Mouse (Mus musculus) lung, embryonic 14.5 days (tissue): ENCODE results near the gene Cldn12. TPM values are rescaled to one million over a fixed set of nuclear protein-coding genes. Genes with fewer than 3 reads are reported as not detected.

Experiments used
- ATAC-seq: fragments of 200-750 bp; cut with Nextera tagmentation; 2 replicates; pipeline ENCODE4 v1.8.0; 2017; ENCODE audit warnings: mild to moderate bottlenecking, moderate TSS enrichment, moderate library complexity; ENCODE audit not compliant: insufficient read depth
- DNase-seq: peaks from one replicate; pipeline ENCODE4 v3.0.0-alpha.2; 2015
- H3K27ac ChIP-seq: fragments of 300-500 bp; sonication (generic); 2 replicates; pipeline ENCODE4 v1.5.1; 2014; ENCODE audit warnings: low read depth, mild to moderate bottlenecking, moderate library complexity
- H3K27me3 ChIP-seq: fragments of 300-500 bp; sonication (generic); 2 replicates; pipeline ENCODE4 v1.6.1; 2014; ENCODE audit warnings: low read length, control low read depth; ENCODE audit not compliant: insufficient read depth
- H3K36me3 ChIP-seq: fragments of 300-500 bp; sonication (generic); 2 replicates; pipeline ENCODE4 v1.6.1; 2014; ENCODE audit warnings: control low read depth; ENCODE audit not compliant: insufficient read depth
- H3K4me1 ChIP-seq: fragments of 300-500 bp; sonication (generic); 2 replicates; pipeline ENCODE4 v1.6.1; 2014; ENCODE audit warnings: antibody characterized with exemption, control low read depth; ENCODE audit not compliant: insufficient read depth
- H3K4me2 ChIP-seq: fragments of 300-500 bp; sonication (generic); 2 replicates; pipeline ENCODE4 v1.6.1; 2014; ENCODE audit warnings: mild to moderate bottlenecking
- H3K4me3 ChIP-seq: fragments of 300-500 bp; sonication (generic); 2 replicates; pipeline ENCODE4 v1.5.1; 2014; ENCODE audit warnings: low read depth, low read length
- H3K9ac ChIP-seq: fragments of 300-500 bp; sonication (generic); 2 replicates; pipeline ENCODE4 v1.6.1; 2014
- H3K9me3 ChIP-seq: fragments of 300-500 bp; sonication (generic); 2 replicates; pipeline ENCODE4 v1.6.1; 2016; ENCODE audit warnings: low read depth, low read length, control low read depth
- CTCF ChIP-seq: IDR thresholded peaks from 2 replicates; pipeline ENCODE4 v1.5.1; 2016; ENCODE audit warnings: antibody characterized with exemption, low read depth
- WGBS: fragments of 180-500 bp; shearing (Covaris S2); extraction: QIAGEN DNeasy Blood & Tissue Kit; methylation state at CpG from one replicate; pipeline ENCODE4 v1.1.7; 2014; 5-methylcytosine and 5-hydroxymethylcytosine counted together
- polyA plus RNA-seq: library from polyadenylated mRNA; unstranded; fragments of >200 nt; fragmentation: Nextera tagmentation; extraction: Ambion mirVana; gene quantifications from 2 replicates; pipeline ENCODE4 v1.2.1, GENCODE M21; 2014

The Cldn12 gene
- polyA plus RNA-seq: 17.6 and 17.9 TPM in 2 replicates

- TF ChIP-seq CTCF: no peak
- peak; percentile 97 for ATAC-seq
- WGBS: under 1% methylated on average over 79 of the region's 79 CpGs
Measured at GRCm38 (mm10) chr5:5514196-5515076, at the start of gene Cldn12. Gene Cldn12 (minus strand): TSS chr5:5514958.

GRCm38 (mm10) chr5:5562435-5562834 lies 47.7 kb upstream of the Cldn12 start:
- ATAC-seq (no peak), DNase-seq (no peak)
- TF ChIP-seq CTCF: no peak
- no peak overlapping the region for H3K9ac ChIP-seq
- H3K4me3 ChIP-seq: no peak overlapping the region
- H3K27ac ChIP-seq: no peak overlapping the region
- no peaks in the 10 kb centered on the region for H3K27me3 ChIP-seq
- peaks cover 6% of the 10 kb centered on the region for H3K4me1 ChIP-seq
- H3K36me3 ChIP-seq: no peaks in the 10 kb centered on the region
- WGBS: 71% methylated on average over 3 of the region's 3 CpGs
- H3K9me3 ChIP-seq: no peaks in the 10 kb centered on the region
- H3K4me2 ChIP-seq: no peak overlapping the region

More at GRCm38 (mm10) chr5:5514196-5515076, at the start of gene Cldn12:
- Histone ChIP-seq H3K4me2 (peak within 1 kb of the TSS; percentile 70), H3K4me1 (no peaks in the 10 kb centered on the region), H3K9ac (peak within 1 kb of the TSS; percentile 63), H3K9me3 (no peaks in the 10 kb centered on the region), H3K4me3 (peak within 1 kb of the TSS; percentile 63), H3K27me3 (no peaks in the 10 kb centered on the region), H3K36me3 (no peaks in the 10 kb centered on the region), H3K27ac (peak within 1 kb of the TSS; percentile 77)
- DNase-seq: peak; percentile 99

- Histone ChIP-seq H3K9ac (no peak overlapping the region), H3K9me3 (no peaks in the 10 kb centered on the region), H3K4me3 (no peak overlapping the region), H3K27ac (no peak overlapping the region), H3K36me3 (no peaks in the 10 kb centered on the region), H3K4me1 (peaks cover 6% of the 10 kb centered on the region), H3K4me2 (no peak overlapping the region), H3K27me3 (no peaks in the 10 kb centered on the region)
- 0 out of 2 replicates have a peak, but pooled peaks have one; percentile 5 for TF ChIP-seq CTCF
- peak; percentile 3 for DNase-seq
- 63% methylated on average over 4 of the region's 4 CpGs for WGBS
- no peak for ATAC-seq
Measured at GRCm38 (mm10) chr5:5561041-5561706, 46.4 kb upstream of the Cldn12 start.

GRCm38 (mm10) chr5:5559798-5560197 lies 45.0 kb upstream of the Cldn12 start:
- no peak for ATAC-seq
- 36% methylated on average over 8 of the region's 8 CpGs for WGBS

GRCm38 (mm10) chr5:5559079-5559740 lies 44.5 kb upstream of the Cldn12 start, which contains the start of gene Gtpbp10:
Gene Gtpbp10 (minus strand): TSS chr5:5559538.
- peak within 1 kb of the TSS; percentile 87 for H3K9ac ChIP-seq
- under 1% methylated on average over 43 of the region's 43 CpGs for WGBS
- peak; percentile 100 for ATAC-seq
- peak within 1 kb of the TSS; percentile 66 for H3K4me3 ChIP-seq
- no peaks in the 10 kb centered on the region for H3K9me3 ChIP-seq
- no peak for TF ChIP-seq CTCF
- no peaks in the 10 kb centered on the region for H3K27me3 ChIP-seq
- peak within 1 kb of the TSS; percentile 67; the same call in 1 of the 2 replicates for H3K27ac ChIP-seq
- peaks cover 14% of the 10 kb centered on the region for H3K36me3 ChIP-seq
- H3K4me1 ChIP-seq: peaks cover 6% of the 10 kb centered on the region
- peak; percentile 98 for DNase-seq
- peak within 1 kb of the TSS; percentile 73 for H3K4me2 ChIP-seq

More at GRCm38 (mm10) chr5:5559798-5560197, 45.0 kb upstream of the Cldn12 start:
- DNase-seq: no peak
- no peak for TF ChIP-seq CTCF
- Histone ChIP-seq H3K4me3 (peak overlapping the region; percentile 66), H3K4me1 (peaks cover 6% of the 10 kb centered on the region), H3K4me2 (peak overlapping the region; percentile 73), H3K27ac (peak overlapping the region; percentile 46; the same call in 1 of the 2 replicates), H3K27me3 (no peaks in the 10 kb centered on the region), H3K9me3 (no peaks in the 10 kb centered on the region), H3K36me3 (peaks cover 8% of the 10 kb centered on the region; the same call in 1 of the 2 replicates), H3K9ac (peak overlapping the region; percentile 87)

GRCm38 (mm10) chr5:5551110-5551509 lies 36.4 kb upstream of the Cldn12 start:
- ATAC-seq: no peak
- no peak for TF ChIP-seq CTCF

More at GRCm38 (mm10) chr5:5551110-5551509, 36.4 kb upstream of the Cldn12 start:
- no peaks in the 10 kb centered on the region for H3K27me3 ChIP-seq
- no peaks in the 10 kb centered on the region for H3K9me3 ChIP-seq
- peaks cover 62% of the 10 kb centered on the region for H3K36me3 ChIP-seq
- no peak overlapping the region for H3K4me2 ChIP-seq
- H3K9ac ChIP-seq: no peak overlapping the region
- no peak overlapping the region for H3K4me3 ChIP-seq
- H3K4me1 ChIP-seq: no peaks in the 10 kb centered on the region
- WGBS: 79% methylated on average over 1 of the region's 1 CpGs
- no peak for DNase-seq
- H3K27ac ChIP-seq: no peak overlapping the region
